Mouse (Mus musculus): ENCODE results near the gene Polr3gl. TPM values are rescaled to one million over a fixed set of nuclear protein-coding genes. Genes with fewer than 3 reads are reported as not detected.
A peak's percentile ranks its signal among the peaks of the same experiment; 100 is the strongest.

The Polr3gl gene
- polyA plus RNA-seq, 1 experiment from 2014 or later, result 40.7 TPM

DNA sequence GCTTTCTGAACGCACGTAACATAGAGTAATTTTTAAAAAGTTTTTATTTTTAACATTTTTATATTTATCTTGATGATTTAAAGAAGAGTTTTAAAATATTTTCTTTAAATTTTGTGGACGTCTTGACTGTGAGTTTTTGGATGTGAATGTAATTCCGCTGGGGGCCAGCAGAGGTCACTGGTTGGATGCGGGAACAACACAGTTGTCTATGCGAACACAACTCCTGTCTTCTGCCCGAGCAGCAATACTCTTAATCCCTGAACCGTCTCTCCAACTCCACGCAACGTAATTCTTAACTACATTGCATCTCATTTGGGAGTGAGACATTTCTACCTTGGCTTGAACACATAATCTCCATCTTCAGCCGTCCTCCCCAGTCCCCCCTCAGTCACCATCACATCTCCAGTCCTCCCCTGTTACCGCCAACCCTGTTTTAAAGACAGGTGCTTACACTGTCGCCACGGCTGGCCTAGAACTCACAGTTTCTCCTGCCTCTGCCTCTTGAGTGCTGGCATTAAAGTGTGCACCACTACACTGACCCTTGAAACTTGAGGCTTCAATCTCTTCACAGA lies 46.5 kb downstream of the Polr3gl start:
- WGBS, result 8% methylated on average over 14 of the region's 14 CpGs

DNA sequence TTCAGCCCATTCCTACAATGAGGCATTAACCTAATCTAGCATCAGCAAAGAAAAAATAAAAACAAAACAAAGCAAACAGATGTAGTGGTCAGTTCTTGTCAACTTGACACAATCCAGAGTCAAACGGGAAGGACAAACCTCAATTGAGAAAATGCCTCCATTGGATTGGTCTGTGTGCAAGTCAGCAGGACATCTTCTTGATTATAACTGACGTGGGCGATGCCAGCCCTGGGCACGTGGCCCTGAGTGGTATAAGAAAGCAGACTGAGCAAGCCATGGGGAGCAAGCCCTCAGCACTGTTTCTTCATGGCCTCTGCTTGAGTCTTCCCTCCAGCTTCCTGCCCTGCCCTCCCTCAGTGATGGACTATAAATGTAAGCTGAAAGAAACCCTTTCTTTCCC lies 47.1 kb downstream of the Polr3gl start:
- H3K27me3 ChIP-seq, result peaks cover 5% of the 10 kb centered on the region; the same call in 1 of the 2 replicates
- H3K4me2 ChIP-seq, result peak overlapping the region; percentile 13; the same call in 1 of the 2 replicates
- H3K4me3 ChIP-seq (replicated peaks), result no peak overlapping the region
- H3K9ac ChIP-seq, result no peak overlapping the region
- no peak for ATAC-seq (ENCODE audit: low FRiP score)
- no peaks in the 10 kb centered on the region for H3K36me3 ChIP-seq (replicated peaks)
- no peak overlapping the region for H3K27ac ChIP-seq
- H3K9me3 ChIP-seq, result no peaks in the 10 kb centered on the region
- H3K4me1 ChIP-seq, result 0 out of 2 replicates have a peak, but pooled peaks cover 5% of the 10 kb centered on the region
- 37% methylated on average over 4 of the region's 4 CpGs for WGBS

More for the DNA sequence above, 46.5 kb downstream of the Polr3gl start:
- ATAC-seq (ENCODE audit: low FRiP score), result peak; percentile 39; the same call in 1 of the 2 replicates
- no peak overlapping the region for H3K9ac ChIP-seq
- peak overlapping the region; percentile 35 for H3K4me2 ChIP-seq
- H3K36me3 ChIP-seq (replicated peaks), result no peaks in the 10 kb centered on the region
- no peak overlapping the region for H3K27ac ChIP-seq
- peaks cover 5% of the 10 kb centered on the region; the same call in 1 of the 2 replicates for H3K27me3 ChIP-seq
- no peaks in the 10 kb centered on the region for H3K9me3 ChIP-seq
- H3K4me1 ChIP-seq, result 0 out of 2 replicates have a peak, but pooled peaks cover 5% of the 10 kb centered on the region
- no peak overlapping the region for H3K4me3 ChIP-seq (replicated peaks)

DNA sequence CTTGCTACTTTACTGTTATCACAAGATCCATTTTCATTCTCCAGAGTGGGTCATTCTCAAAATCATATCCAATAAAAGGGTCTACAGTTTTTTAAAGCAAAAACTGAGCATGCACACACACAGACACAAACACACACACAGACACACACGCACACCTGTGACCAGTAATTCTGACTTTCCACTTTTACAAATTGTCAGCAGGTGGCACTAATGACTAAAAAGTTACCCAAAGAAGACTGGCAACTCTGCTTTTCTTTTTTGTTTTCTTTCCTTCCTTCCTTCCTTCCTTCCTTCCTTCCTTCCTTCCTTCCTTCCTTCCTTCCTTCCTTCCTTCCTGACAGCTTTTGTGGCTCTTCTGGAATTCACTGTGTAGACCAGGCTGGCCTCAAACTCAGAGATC lies 48.4 kb downstream of the Polr3gl start:
- no peaks in the 10 kb centered on the region for H3K36me3 ChIP-seq (replicated peaks)
- H3K4me3 ChIP-seq (replicated peaks), result no peak overlapping the region
- ATAC-seq (ENCODE audit: low FRiP score), result no peak
- WGBS, result 43% methylated on average over 1 of the region's 1 CpGs
- no peaks in the 10 kb centered on the region for H3K9me3 ChIP-seq
- H3K9ac ChIP-seq, result no peak overlapping the region
- H3K4me1 ChIP-seq, result 0 out of 2 replicates have a peak, but pooled peaks cover 5% of the 10 kb centered on the region
- no peak overlapping the region for H3K27ac ChIP-seq
- no peak overlapping the region for H3K4me2 ChIP-seq
- H3K27me3 ChIP-seq, result peaks cover 5% of the 10 kb centered on the region; the same call in 1 of the 2 replicates

DNA sequence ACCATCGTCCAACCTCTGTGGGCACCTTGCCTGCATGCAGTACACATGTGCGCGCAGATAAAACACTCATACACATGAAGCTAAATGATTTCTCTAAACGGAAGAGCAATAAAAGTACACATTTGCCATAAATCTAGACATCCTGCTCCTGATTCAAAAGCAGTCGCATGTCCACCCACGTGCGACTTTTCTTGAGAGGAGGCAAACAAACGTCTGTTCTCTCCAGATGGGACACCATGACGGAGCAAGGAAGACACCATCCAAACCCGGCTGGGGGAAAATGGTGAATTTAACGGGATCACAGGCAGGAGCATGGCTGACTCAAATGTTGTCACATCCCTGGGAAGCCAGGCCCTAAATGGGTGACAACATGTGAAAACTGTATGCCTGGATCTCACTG lies 50.6 kb downstream of the Polr3gl start:
- 90% methylated on average over 11 of the region's 11 CpGs for WGBS
- Histone ChIP-seq H3K9me3 (no peaks in the 10 kb centered on the region), H3K27ac (no peak overlapping the region), H3K36me3 (replicated peaks) (no peaks in the 10 kb centered on the region), H3K4me2 (no peak overlapping the region), H3K4me1 (0 out of 2 replicates have a peak, but pooled peaks cover 5% of the 10 kb centered on the region), H3K4me3 (replicated peaks) (no peak overlapping the region), H3K9ac (no peak overlapping the region), H3K27me3 (peaks cover 5% of the 10 kb centered on the region; the same call in 1 of the 2 replicates)
- no peak for ATAC-seq (ENCODE audit: low FRiP score)

DNA sequence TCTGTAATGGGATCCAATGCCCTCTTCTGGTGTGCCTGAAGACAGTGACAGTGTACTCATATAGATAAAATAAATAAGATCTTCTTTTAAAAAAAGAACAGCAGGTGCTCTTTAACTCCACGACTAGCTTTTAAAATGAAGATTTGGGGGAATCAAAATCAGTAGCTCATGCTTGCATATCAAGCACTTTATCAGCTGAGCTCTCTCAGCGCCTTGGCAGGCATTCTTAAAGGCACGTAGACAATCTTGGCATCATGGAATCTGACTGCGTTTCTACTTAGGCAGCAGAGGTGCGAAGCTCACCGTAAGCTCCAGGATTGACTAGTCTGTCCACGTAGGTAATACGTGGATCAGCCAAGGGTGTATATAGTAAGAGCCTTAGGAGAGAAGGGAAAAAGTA lies 51.4 kb downstream of the Polr3gl start:
- peaks cover 5% of the 10 kb centered on the region; the same call in 1 of the 2 replicates for H3K27me3 ChIP-seq
- no peak overlapping the region for H3K4me3 ChIP-seq (replicated peaks)
- ATAC-seq (ENCODE audit: low FRiP score), result no peak
- H3K9ac ChIP-seq, result no peak overlapping the region
- 79% methylated on average over 8 of the region's 8 CpGs for WGBS
- H3K27ac ChIP-seq, result no peak overlapping the region
- H3K4me2 ChIP-seq, result no peak overlapping the region
- H3K36me3 ChIP-seq (replicated peaks), result no peaks in the 10 kb centered on the region
- no peaks in the 10 kb centered on the region for H3K9me3 ChIP-seq
- H3K4me1 ChIP-seq, result 0 out of 2 replicates have a peak, but pooled peaks cover 1% of the 10 kb centered on the region

DNA sequence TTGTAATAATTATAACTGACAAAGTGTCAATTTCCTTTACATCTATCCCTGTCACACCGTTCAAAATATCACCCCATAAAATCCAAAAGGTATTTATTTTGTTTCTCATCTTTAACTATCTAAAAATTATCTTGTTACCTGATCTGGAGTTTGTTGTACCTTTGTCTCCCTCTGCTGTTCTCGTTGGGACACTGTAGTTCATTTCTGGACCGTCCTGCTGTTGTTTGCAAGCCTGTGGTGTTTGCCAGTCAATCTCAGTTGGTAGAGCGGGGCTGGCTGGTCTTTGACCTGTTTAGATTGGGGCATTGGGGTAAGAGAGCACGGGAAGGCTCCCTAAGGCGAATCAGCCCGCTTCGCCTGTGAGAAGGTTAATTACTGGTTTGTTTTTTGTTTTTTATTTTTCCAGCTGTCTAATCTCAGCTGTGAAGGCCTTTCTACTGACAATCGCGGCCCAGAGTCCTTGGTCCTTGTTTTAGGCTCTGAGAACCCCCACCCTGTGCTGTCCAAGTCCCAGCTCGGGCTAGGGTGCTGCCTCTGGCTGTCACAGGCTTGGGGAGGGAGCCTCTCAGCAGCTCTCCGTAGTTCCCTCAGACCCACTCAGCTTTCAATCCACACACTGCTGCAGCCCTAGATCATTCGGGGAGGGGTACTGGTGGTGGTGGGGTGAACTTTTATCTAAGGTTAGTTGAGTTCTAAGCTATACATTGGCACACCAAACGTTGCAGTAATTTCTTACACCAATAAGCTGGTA lies 52.5 kb downstream of the Polr3gl start:
- no peak overlapping the region for H3K4me2 ChIP-seq
- no peak overlapping the region for H3K9ac ChIP-seq
- no peaks in the 10 kb centered on the region for H3K9me3 ChIP-seq
- 19% methylated on average over 14 of the region's 14 CpGs for WGBS
- H3K36me3 ChIP-seq (replicated peaks), result no peaks in the 10 kb centered on the region
- H3K27me3 ChIP-seq, result peaks cover 5% of the 10 kb centered on the region; the same call in 1 of the 2 replicates
- no peak overlapping the region for H3K4me3 ChIP-seq (replicated peaks)
- no peak; the same call in 1 of the 2 replicates for ATAC-seq (ENCODE audit: low FRiP score)
- H3K27ac ChIP-seq, result no peak overlapping the region
- no peaks in the 10 kb centered on the region for H3K4me1 ChIP-seq

DNA sequence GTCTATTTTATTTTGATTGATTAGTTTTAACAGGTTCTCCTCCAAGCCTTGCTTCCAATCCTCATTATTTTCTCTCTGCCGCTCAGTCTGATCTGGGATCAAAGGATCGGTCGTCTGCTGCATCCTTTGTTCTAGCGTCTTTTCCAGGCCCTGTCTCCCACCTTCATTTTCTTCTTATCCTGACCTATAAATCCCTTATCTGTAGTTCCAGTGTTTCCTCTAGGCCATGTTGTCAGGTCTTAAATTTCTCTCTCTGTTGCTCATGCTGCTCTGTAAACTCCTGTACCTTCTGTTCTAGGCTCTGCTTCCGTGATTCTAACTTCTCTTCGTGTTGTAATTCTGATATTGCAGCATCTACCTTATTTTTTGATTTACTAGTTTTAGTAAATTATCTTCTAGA lies 53.2 kb downstream of the Polr3gl start:
- no peak for ATAC-seq (ENCODE audit: low FRiP score)
- Histone ChIP-seq H3K4me1 (no peaks in the 10 kb centered on the region), H3K27ac (no peak overlapping the region), H3K9ac (no peak overlapping the region), H3K4me2 (no peak overlapping the region), H3K4me3 (replicated peaks) (no peak overlapping the region), H3K9me3 (no peaks in the 10 kb centered on the region), H3K36me3 (replicated peaks) (no peaks in the 10 kb centered on the region), H3K27me3 (peaks cover 5% of the 10 kb centered on the region; the same call in 1 of the 2 replicates)
- WGBS, result 28% methylated on average over 6 of the region's 6 CpGs

DNA sequence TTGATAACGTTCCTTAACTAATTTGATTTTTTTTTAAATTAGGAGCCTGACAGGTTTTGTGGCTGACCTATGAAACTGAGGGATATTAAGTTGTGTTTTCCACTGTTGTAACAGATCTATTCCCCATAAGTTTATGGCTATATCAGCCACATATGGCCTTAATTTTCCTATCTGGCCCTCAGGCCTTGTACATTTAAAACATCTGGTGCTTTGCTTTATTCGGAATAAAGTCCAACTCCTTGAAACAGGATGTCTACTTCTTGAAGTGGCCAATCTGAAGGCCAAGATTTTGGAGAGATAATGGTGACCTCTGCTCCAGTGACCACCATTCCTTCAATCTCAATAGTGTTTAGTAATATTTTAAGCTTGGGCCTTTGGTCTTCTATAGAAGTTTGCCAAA lies 54.7 kb downstream of the Polr3gl start:
- no peak for ATAC-seq (ENCODE audit: low FRiP score)
- H3K9ac ChIP-seq, result no peak overlapping the region
- no peak overlapping the region for H3K27ac ChIP-seq
- H3K4me3 ChIP-seq (replicated peaks), result no peak overlapping the region
- H3K4me1 ChIP-seq, result no peaks in the 10 kb centered on the region
- H3K36me3 ChIP-seq (replicated peaks), result no peaks in the 10 kb centered on the region
- no peaks in the 10 kb centered on the region for H3K9me3 ChIP-seq
- H3K4me2 ChIP-seq, result no peak overlapping the region
- peaks cover 5% of the 10 kb centered on the region; the same call in 1 of the 2 replicates for H3K27me3 ChIP-seq
- 84% methylated on average over 2 of the region's 2 CpGs for WGBS

DNA sequence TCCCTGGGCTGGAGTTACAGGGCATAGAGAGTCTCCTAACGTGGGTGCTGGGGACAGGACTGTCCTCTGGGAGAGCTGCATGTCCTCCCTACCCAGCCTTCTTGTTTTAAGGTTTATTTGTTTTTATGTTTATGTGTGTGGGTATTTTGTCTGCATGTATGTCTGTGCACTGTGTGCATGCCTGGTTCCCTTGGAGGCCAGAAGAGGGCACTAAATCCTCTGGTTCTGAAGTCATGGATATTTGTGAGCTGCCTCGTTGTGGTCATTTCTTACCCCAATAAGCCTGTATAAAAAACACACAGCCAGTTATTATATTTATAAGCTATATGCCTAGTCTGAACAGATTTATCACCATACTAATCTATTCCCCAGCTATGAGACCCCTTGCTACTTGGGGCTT lies 59.7 kb downstream of the Polr3gl start:
- WGBS, result 54% methylated on average over 2 of the region's 2 CpGs
- peaks cover 2% of the 10 kb centered on the region; the same call in 1 of the 2 replicates for H3K27me3 ChIP-seq
- H3K9ac ChIP-seq, result no peak overlapping the region
- H3K36me3 ChIP-seq (replicated peaks), result no peaks in the 10 kb centered on the region
- no peak overlapping the region for H3K4me2 ChIP-seq
- no peak overlapping the region for H3K4me3 ChIP-seq (replicated peaks)
- no peak for ATAC-seq (ENCODE audit: low FRiP score)
- no peaks in the 10 kb centered on the region for H3K9me3 ChIP-seq
- H3K27ac ChIP-seq, result no peak overlapping the region
- H3K4me1 ChIP-seq, result no peaks in the 10 kb centered on the region

DNA sequence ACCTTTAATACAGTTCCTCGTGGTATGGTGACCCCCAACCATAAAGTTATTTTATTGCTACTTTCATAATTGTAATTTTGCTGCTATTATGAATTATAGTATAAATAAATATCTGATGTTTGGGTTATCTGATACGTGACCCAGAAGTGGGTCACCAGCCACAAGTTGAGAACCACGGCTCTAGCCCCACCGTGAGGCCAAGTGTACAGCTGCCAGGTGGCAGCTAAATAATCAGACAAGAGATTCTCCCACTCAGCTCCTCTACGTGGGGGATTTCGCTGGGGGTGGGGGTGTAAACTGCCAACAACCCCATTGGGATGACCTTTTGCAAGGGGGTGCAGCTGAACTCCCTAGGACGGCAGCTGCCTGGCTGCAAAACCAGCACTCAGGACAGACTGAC lies 61.9 kb downstream of the Polr3gl start:
- Histone ChIP-seq H3K27ac (no peak overlapping the region), H3K4me2 (no peak overlapping the region), H3K9me3 (no peaks in the 10 kb centered on the region), H3K9ac (no peak overlapping the region), H3K4me1 (peaks cover 11% of the 10 kb centered on the region), H3K36me3 (replicated peaks) (no peaks in the 10 kb centered on the region), H3K27me3 (peaks cover 24% of the 10 kb centered on the region), H3K4me3 (replicated peaks) (no peak overlapping the region)
- no peak for ATAC-seq (ENCODE audit: low FRiP score)
- 68% methylated on average over 7 of the region's 7 CpGs for WGBS

DNA sequence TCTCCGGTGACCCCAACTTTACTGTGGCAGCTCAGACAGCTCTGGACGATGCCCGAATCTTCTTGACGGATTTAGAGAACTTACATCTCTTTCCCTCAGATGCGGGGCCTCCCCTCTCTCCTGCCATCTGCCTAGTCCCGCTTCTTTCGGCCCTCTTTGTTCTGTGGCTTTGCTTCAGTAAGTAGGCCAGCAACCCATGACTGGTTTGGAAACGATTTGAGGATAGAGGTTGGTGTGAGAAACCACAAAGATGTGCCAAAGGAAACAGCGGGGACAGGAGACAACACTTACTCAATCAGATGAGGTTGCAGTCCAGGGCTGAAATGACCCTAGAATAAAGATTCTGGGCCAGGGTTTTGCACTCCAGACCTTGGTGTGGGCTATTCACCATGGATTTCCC lies 65.5 kb downstream of the Polr3gl start:
- Histone ChIP-seq H3K27me3 (peaks cover 51% of the 10 kb centered on the region), H3K4me2 (no peak overlapping the region), H3K4me3 (replicated peaks) (no peak overlapping the region), H3K27ac (no peak overlapping the region), H3K4me1 (peaks cover 16% of the 10 kb centered on the region), H3K36me3 (replicated peaks) (no peaks in the 10 kb centered on the region), H3K9ac (no peak overlapping the region), H3K9me3 (no peaks in the 10 kb centered on the region)
- ATAC-seq (ENCODE audit: low FRiP score), result no peak
- 45% methylated on average over 9 of the region's 9 CpGs for whole genome bisulfite sequencing

Data from forebrain, embryonic 12.5 days (tissue).